Mouse (Mus musculus) layer of hippocampus, adult 9-11 months (tissue): ENCODE measurements at regions not wholly inside any gene's neighbourhood (a gene's known extent, or its start where the extent isn't known, plus 50 kb on each side); places are given as distances from the start of the nearest gene placed in this dataset.

Experiments used
- DNase-seq: peaks from one replicate; pipeline ENCODE4 v3.0.0; 2022

DNA sequence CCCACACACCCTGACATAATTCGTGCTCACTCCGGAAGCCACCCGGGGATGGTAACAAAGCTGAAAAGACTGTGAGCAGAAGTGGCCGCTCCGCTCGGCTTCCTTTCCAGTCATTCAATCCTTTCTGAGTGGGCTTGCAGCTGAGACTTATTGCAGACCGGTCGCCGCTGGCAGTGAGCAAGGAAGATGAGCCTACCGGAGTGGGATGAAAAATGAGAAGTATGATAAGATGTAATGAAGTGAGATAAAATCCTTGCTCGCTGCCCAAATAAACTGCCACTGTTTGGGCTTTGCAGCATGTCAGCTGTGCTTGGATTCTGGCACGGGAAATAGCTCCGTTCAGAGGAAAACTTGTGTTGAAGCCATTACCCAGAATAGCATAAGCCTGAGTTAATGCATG lies 82.7 kb upstream of the Lingo2 start:
- DNase-seq = peak; percentile 4
